Mouse (Mus musculus) lung, postnatal 36 days (tissue): ENCODE measurements around the gene Tns2.

ENCODE experiments used
- DNase-seq: peaks from one replicate; pipeline ENCODE4 v3.0.0; 2022; ENCODE audit warnings: mixed read lengths

The Tns2 gene

GRCm38 (mm10) chr15:102092222-102092621, 8.0 kb upstream of the Tns2 start:
- DNase-seq: peak; percentile 65

- no peak for DNase-seq
Measured at GRCm38 (mm10) chr15:102094157-102094556, 6.1 kb upstream of the Tns2 start.

GRCm38 (mm10) chr15:102094988-102095387, 5.2 kb upstream of the Tns2 start:
- DNase-seq: no peak

- DNase-seq: no peak
Measured at GRCm38 (mm10) chr15:102097147-102097915, 2.9 kb upstream of the Tns2 start.

- DNase-seq: no peak
Measured at GRCm38 (mm10) chr15:102097991-102098555, 2.1 kb upstream of the Tns2 start.

- no peak for DNase-seq
Measured at GRCm38 (mm10) chr15:102099260-102099659, 953 bp upstream of the Tns2 start.

GRCm38 (mm10) chr15:102099771-102100160, 447 bp upstream of the Tns2 start:
- DNase-seq: no peak

- DNase-seq: peak; percentile 67
Measured at GRCm38 (mm10) chr15:102100996-102101671, 921 bp downstream of the Tns2 start.

GRCm38 (mm10) chr15:102101672-102102541, 1.7 kb downstream of the Tns2 start:
- DNase-seq: peak; percentile 88

GRCm38 (mm10) chr15:102102548-102103121, 2.4 kb downstream of the Tns2 start:
- DNase-seq: peak; percentile 84

- DNase-seq: peak; percentile 86
Measured at GRCm38 (mm10) chr15:102103371-102103946, 3.2 kb downstream of the Tns2 start.

GRCm38 (mm10) chr15:102103947-102104555, 3.8 kb downstream of the Tns2 start:
- peak; percentile 97 for DNase-seq

GRCm38 (mm10) chr15:102105360-102105759, 5.1 kb downstream of the Tns2 start:
- DNase-seq: peak; percentile 92

- no peak for DNase-seq
Measured at GRCm38 (mm10) chr15:102105764-102106730, 5.8 kb downstream of the Tns2 start.

- no peak for DNase-seq
Measured at GRCm38 (mm10) chr15:102106754-102107456, 6.7 kb downstream of the Tns2 start.

- peak; percentile 79 for DNase-seq
Measured at GRCm38 (mm10) chr15:102107689-102108573, 7.7 kb downstream of the Tns2 start.

- DNase-seq: peak; percentile 87
Measured at GRCm38 (mm10) chr15:102108651-102109525, 8.7 kb downstream of the Tns2 start.

- DNase-seq: no peak
Measured at GRCm38 (mm10) chr15:102110271-102110670, 10.1 kb downstream of the Tns2 start.
